Mouse (Mus musculus) adrenal gland, postnatal 4 days (tissue): Measurements from ENCODE around the gene Clns1a. TPM values are rescaled to one million over a fixed set of nuclear protein-coding genes. Genes with fewer than 3 reads are reported as not detected.

Source experiments
- DNase-seq, 2 experiments: peaks; one replicate each; pipeline ENCODE4 v3.0.0; 2021 to 2022; ENCODE audit warnings: low spot score in 2 of 2, mixed read lengths in 2 of 2
- long read RNA-seq, 2 experiments: library from polyadenylated mRNA; stranded (forward); transcript quantifications; one replicate each; pipeline ENCODE4 v2.0.0; 2021
- total RNA-seq, 2 experiments: library from RNA; stranded (reverse); gene quantifications; 2 replicates each; pipeline ENCODE4 v1.2.3; 2021

Clns1a gene
- 10 to 100 TPM; 67.6 to 68.5 TPM for total RNA-seq
- long read RNA-seq, experiment 1, transcript Clns1a-201 (7 exons, 1,504 nt) = major isoform, 69 of 84 reads
- long read RNA-seq, experiment 1, transcript Clns1a-203 (1 exons, 3,002 nt) = minor isoform, 9 of 84 reads
- long read RNA-seq, experiment 1, partial matches to known transcripts = 2 of 84 reads
- long read RNA-seq, experiment 1, other reads (novel, unspliced or antisense) = 4 of 84 reads
- long read RNA-seq, experiment 2, transcript Clns1a-201 (7 exons, 1,504 nt) = major isoform, 91 of 109 reads
- long read RNA-seq, experiment 2, transcript Clns1a-203 (1 exons, 3,002 nt) = minor isoform, 10 of 109 reads
- long read RNA-seq, experiment 2, partial matches to known transcripts = 1 of 109 reads
- long read RNA-seq, experiment 2, other reads (novel, unspliced or antisense) = 7 of 109 reads

- DNase-seq = peak; percentile 77 to 78
Observed at GRCm38 (mm10) chr7:97696506-97697254, at the start of gene Clns1a. TSS of gene Clns1a (plus strand) at chr7:97696634.

GRCm38 (mm10) chr7:97647656-97648055 lies 48.8 kb upstream of the Clns1a start:
- DNase-seq = no peak

DNA sequence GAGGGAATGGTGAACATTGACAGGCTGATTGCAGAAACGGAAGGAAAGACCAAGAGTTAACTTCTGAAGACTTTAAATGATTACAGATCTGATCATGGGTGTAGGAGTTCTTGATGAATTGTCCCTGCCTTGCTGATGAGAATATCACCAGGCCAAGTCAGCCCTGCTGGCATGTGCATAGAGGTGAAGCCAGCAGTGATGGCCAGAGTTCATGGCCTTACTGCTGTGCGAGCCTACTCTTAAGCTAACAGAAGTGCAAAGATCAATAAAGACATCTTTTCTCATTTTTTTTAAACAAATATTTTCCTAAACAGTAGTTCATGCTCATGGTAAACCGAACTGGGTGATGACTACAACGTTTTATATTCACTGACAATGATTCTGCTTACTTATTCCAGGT lies 45.7 kb upstream of the Clns1a start:
- DNase-seq = no peak

- no peak for DNase-seq
Observed at GRCm38 (mm10) chr7:97656144-97656543, 40.3 kb upstream of the Clns1a start.

DNA sequence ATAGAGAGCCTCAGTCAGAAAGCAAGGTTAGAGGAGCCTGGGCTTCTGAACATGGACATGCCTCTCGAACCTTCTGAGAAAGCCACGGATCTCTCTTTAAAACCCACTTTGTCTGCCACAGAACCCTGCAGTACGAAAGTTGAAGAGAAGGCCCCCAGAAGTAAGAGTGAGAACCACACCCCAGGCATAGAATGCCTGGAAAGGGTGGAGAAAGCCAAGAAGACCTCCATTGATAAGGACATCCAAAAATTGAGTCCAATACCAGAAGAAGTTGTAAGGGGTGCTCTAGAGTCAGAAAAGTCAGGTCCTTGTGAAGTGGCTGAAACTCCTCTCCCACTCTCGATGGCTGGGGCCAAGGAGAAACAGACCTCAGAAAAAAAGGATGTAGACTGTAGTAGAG lies 34.8 kb upstream of the Clns1a start:
- no peak for DNase-seq

DNA sequence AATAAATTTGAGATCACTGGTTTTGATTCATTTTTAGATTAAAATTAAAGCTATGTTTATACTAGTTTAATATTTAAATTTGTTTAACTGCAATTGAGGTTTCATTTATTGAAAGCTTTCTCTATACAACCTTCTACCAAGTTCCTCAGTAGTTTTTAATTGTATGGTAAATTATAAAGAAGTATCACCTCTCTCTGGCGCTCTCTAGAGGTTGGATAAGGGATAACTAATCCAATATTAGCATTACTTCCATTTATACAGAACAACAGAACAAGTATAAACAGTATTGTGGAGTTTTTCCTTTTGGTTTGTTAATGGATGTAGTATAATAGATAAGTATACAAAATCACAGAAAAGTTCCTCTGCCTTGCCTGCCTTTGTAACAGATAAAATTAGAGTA lies 17.2 kb upstream of the Clns1a start:
- DNase-seq = no peak

GRCm38 (mm10) chr7:97687831-97688230 lies 8.6 kb upstream of the Clns1a start:
- DNase-seq = no peak

GRCm38 (mm10) chr7:97695441-97695840 lies 993 bp upstream of the Clns1a start:
- no peak for DNase-seq

GRCm38 (mm10) chr7:97696133-97696505 lies 315 bp upstream of the Clns1a start:
- DNase-seq = peak in 1 of 2 experiments; percentile 4

GRCm38 (mm10) chr7:97700173-97700572 lies 3.7 kb downstream of the Clns1a start:
- DNase-seq = no peak

GRCm38 (mm10) chr7:97701106-97701505 lies 4.7 kb downstream of the Clns1a start:
- no peak for DNase-seq

GRCm38 (mm10) chr7:97707123-97707522 lies 10.7 kb downstream of the Clns1a start:
- DNase-seq = no peak

DNA sequence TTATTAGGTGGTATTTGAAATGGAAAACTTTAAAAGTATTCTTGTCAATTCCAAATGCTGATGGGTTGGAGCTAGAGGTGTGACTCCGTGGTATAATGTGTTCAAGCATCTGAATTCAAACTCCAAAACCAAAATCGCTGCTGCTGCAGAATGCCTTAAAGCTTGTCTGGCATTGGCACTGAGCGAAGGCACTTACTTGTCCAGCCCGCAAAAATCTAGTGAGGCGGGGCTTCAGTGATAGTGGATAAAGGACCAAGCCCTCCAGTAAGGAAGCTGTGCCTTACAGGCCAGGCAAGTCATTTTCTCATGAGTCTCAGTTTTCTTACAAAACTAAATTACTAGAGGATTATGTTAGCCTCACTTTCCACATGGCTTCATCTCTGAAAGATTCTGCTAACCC lies 11.4 kb downstream of the Clns1a start:
- no peak for DNase-seq

- no peak for DNase-seq
Observed at GRCm38 (mm10) chr7:97709204-97709603, 12.8 kb downstream of the Clns1a start.

- no peak for DNase-seq
Observed at GRCm38 (mm10) chr7:97714651-97715050, 18.2 kb downstream of the Clns1a start.

DNA sequence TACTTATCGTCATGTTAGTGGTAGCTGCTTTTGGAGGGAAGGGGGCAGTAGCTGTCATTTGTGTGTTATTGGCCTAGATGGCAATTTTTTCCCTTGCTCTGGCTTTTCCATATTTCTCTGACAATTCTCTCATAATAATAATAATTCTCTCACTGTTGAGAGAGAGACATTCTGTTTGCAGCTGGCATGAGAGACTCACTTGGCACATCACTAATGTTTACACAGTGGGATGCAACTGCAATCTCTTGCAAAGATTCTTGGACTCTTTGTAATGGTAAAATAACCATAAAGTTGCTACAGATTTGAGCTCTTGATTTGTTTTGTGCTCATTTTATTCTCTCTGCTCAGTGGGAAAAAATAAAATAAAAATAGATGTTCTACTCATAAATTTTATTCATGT lies 20.9 kb downstream of the Clns1a start:
- no peak for DNase-seq

DNA sequence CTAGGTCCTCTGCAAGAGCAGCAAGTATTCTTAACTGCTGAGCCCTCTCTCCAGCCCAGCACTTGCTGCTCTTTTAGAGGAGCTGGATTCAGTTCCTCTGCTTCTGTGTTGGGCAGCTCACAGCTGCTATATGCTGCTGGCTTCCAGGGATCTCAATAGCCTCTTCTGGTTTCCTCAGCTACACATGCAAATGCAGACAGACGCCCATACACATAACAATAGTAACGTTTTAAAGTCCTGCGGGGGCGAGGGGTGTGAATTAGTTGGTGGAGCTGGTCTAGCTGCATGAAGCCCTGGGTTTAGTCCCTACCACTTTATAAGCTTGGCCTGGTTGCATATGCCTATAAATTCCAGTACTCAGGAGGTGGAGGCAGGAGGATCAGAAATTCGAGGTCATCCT lies 22.6 kb downstream of the Clns1a start:
- no peak for DNase-seq

GRCm38 (mm10) chr7:97720109-97720508 lies 23.7 kb downstream of the Clns1a start:
- DNase-seq = no peak

GRCm38 (mm10) chr7:97722278-97722918 lies 26.0 kb downstream of the Clns1a start:
- no peak for DNase-seq

DNA sequence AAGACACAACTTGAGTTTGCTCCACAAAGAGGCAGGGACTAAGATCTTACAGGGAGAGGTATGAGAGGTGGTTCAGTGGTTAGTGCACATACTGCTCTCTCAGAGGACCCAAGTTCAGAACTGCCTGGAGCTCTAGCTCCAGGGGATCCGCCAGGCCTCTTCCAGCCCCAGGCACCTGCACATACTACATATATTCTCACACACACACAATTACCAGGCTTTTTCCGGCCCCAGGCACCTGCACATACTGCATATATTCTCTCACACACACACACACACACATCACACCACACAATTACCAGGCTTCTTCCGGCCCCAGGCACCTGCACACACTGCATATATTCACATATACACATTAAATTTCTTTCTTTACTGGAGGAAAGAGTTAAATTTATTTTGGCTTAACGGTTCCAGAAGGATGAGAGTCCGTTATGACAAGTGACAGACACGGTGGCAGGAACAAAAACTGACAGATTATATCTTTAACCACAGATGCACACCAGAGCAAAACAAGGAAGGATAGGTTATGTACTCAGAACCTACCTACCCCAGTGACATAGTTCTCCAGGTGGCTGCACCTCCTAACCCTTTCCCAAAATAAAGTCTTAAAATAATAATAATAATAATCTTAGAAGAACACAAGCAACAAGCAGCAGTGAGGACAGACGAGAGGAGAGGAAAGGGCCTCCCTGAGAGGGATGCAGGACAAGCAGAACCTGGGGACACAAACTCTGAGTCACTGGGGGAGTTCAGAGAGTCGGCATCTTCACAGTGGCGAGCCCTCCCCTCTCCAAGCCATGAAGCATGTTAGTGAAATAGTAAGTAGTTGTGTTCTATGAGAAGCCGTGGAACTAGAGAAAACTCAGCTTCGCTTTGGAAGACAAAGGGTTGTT lies 27.5 kb downstream of the Clns1a start:
- no peak for DNase-seq

DNA sequence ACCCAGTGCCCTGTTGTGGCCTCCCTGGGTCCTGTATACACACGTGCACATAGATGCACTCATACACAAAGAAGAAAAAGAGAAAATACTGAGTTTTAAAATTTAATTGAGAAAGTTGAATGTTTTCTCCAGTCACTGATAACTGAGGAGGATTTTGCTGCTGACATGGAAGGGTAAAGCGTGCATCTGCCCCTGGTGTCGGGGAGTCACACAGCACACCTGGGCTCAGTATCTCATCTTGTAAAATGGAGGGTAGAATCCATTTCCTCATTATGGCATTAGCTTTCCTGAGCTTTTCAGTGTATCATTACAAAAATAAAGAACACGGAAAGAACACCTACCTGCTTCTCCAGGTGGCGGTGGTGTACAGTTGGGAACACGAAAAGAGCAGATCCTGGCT lies 29.0 kb downstream of the Clns1a start:
- DNase-seq = no peak
